Mouse (Mus musculus) adrenal gland, adult 2 months (tissue): ENCODE measurements around the gene Gpr68. TPM values are rescaled to one million over a fixed set of nuclear protein-coding genes. Genes with fewer than 3 reads are reported as not detected.
A peak's percentile ranks its signal among the peaks of the same experiment; 100 is the strongest.

Experiments
- DNase-seq: peaks from one replicate; pipeline ENCODE4 v3.0.0; 2021
- polyA plus RNA-seq: library from polyadenylated mRNA; depleted of rRNA; stranded (reverse); fragments of >200 nt; gene quantifications from 2 replicates; pipeline ENCODE4 v1.2.3, GENCODE M21; 2012
- total RNA-seq, 2 experiments: library from RNA; stranded (reverse); gene quantifications; 2 replicates each; pipeline ENCODE4 v1.2.3; 2021

Gene Gpr68
- total and polyA plus RNA-seq, 3 experiments: 0.52 to 1.4 (median 1.2) TPM

GRCm38 (mm10) chr12:100924646-100925339 is 16.8 kb upstream of the Gpr68 start:
- DNase-seq: peak; percentile 46

- no peak for DNase-seq
Observed at GRCm38 (mm10) chr12:100910731-100911130, 2.7 kb upstream of the Gpr68 start.

- DNase-seq: no peak
Observed at GRCm38 (mm10) chr12:100909765-100910164, 1.8 kb upstream of the Gpr68 start.

DNA sequence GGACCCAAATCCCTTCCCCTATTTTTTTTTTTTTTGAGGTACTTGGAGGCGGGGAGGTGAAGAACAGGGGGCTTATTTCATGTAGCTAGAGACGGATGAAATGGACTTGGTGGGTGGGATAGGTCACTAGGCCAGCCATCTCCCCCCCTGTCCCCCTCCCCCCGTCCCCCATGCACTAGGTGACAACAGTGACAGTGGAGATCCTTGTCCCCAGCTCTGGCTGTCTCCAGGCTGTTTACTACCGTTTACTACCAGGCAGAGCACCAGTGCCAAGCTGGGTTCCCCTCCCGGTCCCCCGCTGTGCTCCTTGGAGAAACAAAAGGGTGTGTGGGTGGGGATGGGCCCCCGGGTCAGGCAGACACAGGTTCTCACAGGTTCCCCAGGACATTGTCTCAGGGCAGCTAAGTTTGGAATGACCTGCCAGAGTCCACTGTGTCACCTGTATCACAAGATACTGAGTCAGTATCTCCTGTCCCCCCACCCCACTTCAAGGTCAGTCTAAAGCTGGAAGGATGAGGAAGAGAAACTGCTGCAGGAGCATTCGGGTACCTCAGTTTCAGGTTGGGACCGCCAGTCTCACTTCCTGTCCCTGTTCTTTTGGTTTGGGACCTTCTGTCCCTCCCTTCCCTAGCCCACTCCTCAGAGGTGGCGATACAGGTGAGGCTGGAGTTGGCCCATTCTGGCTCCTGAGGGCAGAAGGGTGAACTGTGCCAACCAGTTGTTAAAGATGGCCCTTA is 468 bp upstream of the Gpr68 start:
- no peak for DNase-seq

GRCm38 (mm10) chr12:100906861-100907260 is 1.1 kb downstream of the Gpr68 start:
- no peak for DNase-seq

DNA sequence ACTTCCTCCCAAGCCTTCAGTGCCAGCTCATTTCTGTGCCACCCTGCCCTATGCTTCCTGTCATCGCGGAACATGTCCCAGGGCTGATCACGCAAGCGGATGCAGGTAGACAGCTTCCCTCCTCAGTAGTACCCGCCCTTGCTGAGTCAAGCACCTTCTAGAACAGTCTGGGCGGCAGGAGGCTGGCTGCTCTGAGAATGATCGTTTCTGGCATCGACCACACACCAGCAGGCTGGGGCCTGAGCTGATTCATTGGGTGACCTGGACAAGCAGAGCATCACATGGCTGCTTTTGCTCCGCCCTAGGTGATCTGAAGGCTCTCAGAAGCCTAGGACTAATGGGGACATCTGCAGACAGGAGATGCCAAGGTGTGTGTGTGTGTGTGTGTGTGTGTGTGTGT is 4.2 kb downstream of the Gpr68 start:
- no peak for DNase-seq

DNA sequence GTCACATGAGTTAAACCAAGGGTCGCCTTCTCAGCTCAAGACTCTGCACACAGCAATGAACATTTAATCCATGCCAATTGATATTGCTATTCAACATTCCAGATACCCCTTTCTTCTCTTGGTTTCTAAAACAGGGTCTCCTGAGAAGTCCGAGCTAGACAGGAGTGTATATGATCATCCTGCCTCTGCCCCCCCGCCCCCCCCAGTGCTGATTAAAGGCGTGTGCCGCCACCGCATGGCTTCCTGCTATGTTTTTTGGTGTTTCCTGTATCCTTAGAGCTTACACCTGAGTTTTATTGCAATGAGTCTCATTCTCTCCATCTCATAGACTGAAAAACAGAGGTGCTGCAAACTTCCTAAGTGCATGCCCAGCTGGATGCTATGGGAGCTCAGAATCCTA is 6.6 kb downstream of the Gpr68 start:
- no peak for DNase-seq

- DNase-seq: no peak
Observed at GRCm38 (mm10) chr12:100900901-100901300, 7.1 kb downstream of the Gpr68 start.

- DNase-seq: peak; percentile 20
Observed at GRCm38 (mm10) chr12:100899111-100899640, 8.8 kb downstream of the Gpr68 start.

DNA sequence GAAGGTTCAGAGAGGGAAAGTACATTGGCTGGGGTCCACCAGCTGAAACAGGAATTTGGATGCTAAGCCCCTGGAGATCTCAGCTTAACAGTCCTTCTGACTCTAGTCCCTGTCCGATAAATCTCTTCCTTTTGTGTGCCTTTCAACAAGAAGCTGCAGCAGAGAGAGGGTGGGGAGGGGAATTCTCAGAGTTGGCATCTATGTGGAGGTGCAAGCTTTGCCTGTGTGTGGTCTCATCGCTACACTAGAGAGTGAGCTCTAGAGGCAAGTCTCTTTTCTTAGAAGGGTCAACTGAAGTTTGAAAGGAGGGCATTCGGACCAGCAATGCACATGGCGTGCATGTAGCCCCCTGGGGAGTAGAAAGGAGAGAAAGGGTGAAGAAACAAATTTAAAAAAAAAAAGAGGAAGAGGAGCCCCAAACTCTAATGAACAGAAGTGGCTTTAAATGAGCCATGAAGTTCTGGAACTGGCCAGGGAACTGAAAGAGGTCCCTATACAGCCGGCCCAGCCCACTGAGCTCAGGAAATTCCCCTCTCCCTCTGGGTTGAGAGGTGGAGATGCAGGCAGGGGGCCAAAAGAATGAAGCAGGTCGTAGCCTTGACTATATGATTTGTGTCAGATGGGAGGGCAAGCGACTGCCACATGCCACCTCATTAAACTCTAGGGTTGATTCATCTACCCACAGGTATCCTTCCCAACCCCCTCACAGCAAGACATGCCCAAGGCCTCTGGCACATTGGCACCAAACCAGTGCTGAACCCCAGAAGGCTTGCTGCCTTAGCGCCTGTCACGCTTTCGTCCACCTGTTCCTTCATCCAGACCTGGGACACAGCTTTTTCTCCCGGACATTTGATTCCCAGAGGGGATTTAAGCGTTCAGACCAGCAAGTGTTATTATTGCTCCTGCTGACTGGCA is 10.0 kb downstream of the Gpr68 start:
- DNase-seq: no peak

DNA sequence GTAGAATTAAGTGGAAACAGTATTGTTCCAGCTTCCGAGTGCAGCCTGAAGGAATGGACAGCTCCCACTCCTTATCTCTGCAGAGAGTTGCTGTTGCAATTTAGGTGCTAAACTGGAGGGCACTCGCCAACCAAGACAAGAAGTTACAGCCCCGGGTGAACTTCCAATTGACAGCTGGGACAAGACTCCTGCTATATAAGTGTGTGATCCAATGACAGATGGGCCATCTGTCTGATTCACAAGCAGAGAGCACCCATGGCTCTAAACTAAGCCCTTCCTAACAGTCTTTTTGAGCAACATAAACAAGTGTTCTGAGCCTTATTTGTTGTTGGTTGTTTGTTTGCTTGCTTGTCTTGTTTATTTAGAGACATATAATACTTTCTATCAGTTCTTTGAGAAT is 11.3 kb downstream of the Gpr68 start:
- DNase-seq: no peak

DNA sequence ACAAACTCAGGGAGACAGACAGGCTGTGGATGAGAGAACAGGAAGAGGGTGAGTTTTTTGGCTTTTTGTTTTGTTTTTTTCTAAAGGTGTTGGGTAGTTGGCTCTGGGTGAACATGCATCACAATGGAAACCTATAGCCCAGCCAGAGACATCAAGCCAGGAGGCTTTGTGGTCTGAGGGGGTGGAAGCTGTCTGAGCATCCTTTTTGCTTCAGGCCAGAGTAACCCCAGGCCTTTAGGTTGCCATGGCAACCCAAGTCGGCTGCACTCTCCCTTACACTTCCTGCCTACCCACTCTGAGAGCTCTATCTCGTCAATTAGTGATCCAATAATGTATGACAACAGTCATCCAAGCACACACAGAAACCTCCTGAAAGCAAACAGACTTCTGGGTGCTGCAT is 12.5 kb downstream of the Gpr68 start:
- no peak for DNase-seq

- DNase-seq: no peak
Observed at GRCm38 (mm10) chr12:100890548-100890947, 17.4 kb downstream of the Gpr68 start.

DNA sequence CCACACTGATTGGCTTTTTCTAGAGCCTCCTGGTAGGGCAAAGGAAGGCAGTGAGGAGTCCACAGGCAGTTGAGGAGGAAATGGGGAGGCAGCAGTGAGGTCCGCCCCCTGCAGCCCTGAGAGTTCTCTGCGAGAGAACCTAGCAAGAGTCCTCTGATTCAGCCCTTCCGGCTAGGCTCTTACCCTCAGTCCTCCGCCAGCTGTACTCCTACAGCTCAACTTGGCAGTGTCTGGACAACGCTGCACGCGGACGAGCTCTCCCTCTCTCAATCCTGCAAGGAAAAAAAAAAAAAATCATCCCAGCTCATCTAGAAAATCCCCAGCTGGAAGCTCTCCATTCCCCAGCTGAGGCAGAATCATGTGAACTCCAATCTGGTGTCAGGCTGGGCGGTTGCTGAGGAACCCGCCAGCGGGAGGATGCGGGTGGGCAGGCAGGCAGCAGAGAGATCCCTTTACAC is 20.2 kb downstream of the Gpr68 start:
- no peak for DNase-seq

DNA sequence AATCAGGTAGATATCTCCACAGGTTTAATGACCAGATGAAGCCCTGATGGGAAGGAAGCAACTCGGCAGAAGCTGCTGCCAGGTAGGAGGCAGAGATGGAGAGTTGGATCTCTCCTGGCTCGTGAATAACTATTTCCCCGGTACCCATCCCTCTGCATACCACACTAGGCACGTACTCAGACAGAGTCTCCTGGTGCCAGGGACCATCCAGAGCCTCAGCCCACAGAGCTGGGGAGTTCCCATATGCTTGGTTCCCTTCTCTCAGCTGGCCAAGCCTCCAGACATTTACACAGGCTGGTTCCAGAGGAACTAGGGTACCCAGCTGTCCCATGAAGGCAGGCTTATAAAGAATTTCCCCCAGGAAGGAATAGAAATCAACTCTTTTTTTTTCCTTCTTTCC is 21.1 kb downstream of the Gpr68 start:
- DNase-seq: no peak

DNA sequence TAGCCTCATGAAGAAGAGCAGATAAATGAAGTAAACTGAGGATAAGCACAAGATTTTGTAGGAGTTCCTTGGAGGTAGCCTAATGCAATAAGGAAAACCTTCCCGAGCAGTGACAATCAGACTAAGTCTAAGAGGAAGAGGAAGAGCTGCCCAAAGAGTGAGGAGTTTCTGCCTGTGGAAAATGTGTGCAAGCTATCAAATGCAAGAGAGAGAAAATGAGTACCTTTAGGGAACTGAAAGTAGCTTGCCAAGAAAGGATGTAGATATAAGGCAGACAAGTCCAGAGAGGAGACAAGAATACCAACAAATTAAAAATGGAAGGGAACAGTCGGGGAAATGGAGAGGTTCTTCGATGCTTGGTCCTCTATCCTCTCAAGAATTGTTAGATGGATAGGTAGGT is 22.4 kb downstream of the Gpr68 start:
- DNase-seq: no peak

GRCm38 (mm10) chr12:100883168-100883567 is 24.8 kb downstream of the Gpr68 start:
- DNase-seq: no peak

DNA sequence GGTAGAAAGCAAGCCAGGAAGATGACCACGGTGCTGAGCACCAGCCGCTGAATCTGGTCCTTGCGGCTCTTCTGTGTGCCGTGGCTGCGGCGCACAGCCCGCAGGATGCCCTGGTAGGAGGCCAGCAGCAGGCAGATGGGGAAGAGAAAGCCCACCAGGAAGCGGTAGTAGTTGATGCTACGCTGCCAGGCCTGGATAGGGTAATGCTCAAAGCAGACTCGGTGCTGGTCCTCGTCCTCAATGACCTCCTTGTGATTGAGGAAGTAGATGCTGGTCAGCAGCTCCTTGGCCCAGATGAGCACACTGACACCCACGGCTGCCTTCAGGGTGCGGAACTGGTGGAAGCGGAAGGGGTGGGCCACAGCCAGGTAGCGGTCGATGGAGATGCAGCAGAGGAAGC is 29.4 kb downstream of the Gpr68 start:
- DNase-seq: no peak

DNA sequence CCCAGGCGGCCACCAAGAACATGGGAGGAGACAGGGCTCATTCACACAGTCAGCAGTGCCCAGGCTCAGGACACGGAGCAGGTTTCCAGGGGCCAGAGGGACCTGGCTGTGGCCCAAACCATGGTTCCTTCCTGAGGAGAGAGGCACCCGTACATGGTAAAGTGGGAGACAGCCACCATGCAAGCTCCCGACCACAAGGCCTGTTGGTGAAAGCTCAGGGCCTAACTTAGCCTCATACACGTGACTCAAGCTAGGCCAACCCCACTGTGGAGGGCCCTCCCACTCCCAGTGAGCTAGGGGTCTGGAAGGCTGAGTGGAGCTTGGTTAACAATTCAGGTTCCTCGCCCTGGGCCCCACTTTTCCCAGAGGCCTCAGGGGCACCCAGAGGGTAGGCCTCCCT is 30.1 kb downstream of the Gpr68 start:
- no peak for DNase-seq

DNA sequence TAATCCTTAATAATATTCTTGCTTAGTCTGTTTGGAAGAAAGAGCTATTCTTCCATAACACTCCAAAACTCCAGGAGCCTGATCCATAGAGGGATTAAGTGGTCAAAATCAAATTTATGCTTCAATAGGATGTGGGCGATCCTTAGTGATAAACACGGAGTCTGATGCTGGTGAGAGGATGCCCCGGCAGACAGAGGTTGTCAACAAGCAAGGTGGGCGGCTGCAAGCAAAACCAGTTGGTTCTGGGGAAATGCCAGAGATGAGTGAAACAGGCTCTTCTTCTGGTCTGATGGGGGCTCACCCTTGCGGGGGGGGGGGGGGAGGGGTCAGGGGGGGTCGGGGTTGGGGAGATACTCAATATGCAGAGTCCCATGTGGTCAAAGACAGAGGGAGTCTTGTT is 32.0 kb downstream of the Gpr68 start:
- no peak for DNase-seq

DNA sequence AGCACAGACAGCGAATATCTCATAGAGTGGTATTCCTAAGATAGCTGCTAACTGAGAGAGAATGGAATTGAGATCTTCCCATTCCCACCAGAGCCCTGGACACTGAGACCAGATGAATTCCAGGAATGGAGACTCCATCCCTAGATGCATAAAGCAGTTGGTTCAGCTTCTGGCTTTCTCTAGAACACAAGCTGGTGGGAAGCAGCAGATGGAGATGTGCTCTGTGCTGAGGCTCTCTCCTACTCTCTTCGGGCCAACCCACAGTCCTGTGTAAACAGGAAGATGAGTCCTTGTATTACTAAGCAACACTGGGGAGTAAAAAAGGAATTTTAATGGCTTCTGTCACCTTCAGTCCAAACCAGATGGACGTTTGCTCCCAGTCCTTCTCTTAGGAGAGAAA is 32.4 kb downstream of the Gpr68 start:
- DNase-seq: no peak

GRCm38 (mm10) chr12:100873612-100874011 is 34.4 kb downstream of the Gpr68 start:
- no peak for DNase-seq
